Mouse (Mus musculus) MEL (cell line): ENCODE results near the gene Nos1ap. TPM values are rescaled to one million over a fixed set of nuclear protein-coding genes. Genes with fewer than 3 reads are reported as not detected.
A peak's percentile ranks its signal among the peaks of the same experiment; 100 is the strongest.

Experiments
- DNase-seq: peaks from one replicate; pipeline ENCODE4 v3.0.0; 2011; ENCODE audit warnings: low read depth, low spot score
- H3K27ac ChIP-seq: 2 replicates; pipeline ENCODE4 v1.5.1; 2012; ENCODE audit warnings: low read depth, mild to moderate bottlenecking, control low read depth, low read length, moderate library complexity; ENCODE audit not compliant: control insufficient read depth
- H3K27me3 ChIP-seq, 2 experiments: fragments of 150-350 bp in 1 of 2; sonication (generic) in 1 of 2; 2 replicates each; pipeline ENCODE4 v1.6.1; 2012; ENCODE audit warnings: low read length in 2 of 2, mild to moderate bottlenecking in 2 of 2, improper control_type of control experiment in 1 of 2, moderate library complexity in 1 of 2; ENCODE audit not compliant: insufficient read depth in 2 of 2, control insufficient read depth in 1 of 2
- H3K36me3 ChIP-seq, 2 experiments: 2 replicates each; pipeline ENCODE4 v1.6.1; 2012 to 2014; ENCODE audit warnings: low read length in 2 of 2, improper control_type of control experiment in 1 of 2, inconsistent platforms in 1 of 2, mild to moderate bottlenecking in 1 of 2; ENCODE audit not compliant: insufficient read depth in 2 of 2, control insufficient read depth in 1 of 2
- H3K4me1 ChIP-seq, 2 experiments: fragments of 150-350 bp in 1 of 2; sonication (generic) in 1 of 2; 2 replicates each; pipeline ENCODE4 v1.6.1; 2012; ENCODE audit warnings: low read length in 2 of 2, improper control_type of control experiment in 1 of 2, mild to moderate bottlenecking in 1 of 2; ENCODE audit not compliant: insufficient read depth in 2 of 2, control insufficient read depth in 1 of 2
- H3K4me3 ChIP-seq, 2 experiments: fragments of 150-350 bp in 1 of 2; sonication (generic) in 1 of 2; 2 replicates each; pipeline ENCODE4 v1.5.1; 2012; ENCODE audit warnings: low read depth in 2 of 2, low read length in 2 of 2, mild to moderate bottlenecking in 2 of 2, moderate library complexity in 2 of 2, control low read depth in 1 of 2, improper control_type of control experiment in 1 of 2; ENCODE audit not compliant: control insufficient read depth in 1 of 2, insufficient read depth in 1 of 2
- H3K79me2 ChIP-seq: 2 replicates; pipeline ENCODE4 v1.6.1; 2012; ENCODE audit warnings: mild to moderate bottlenecking, low read length, moderate library complexity; ENCODE audit not compliant: control insufficient read depth, poor library complexity, insufficient read depth
- H3K9ac ChIP-seq: 2 replicates; pipeline ENCODE4 v1.6.1; 2012; ENCODE audit warnings: low read depth, mild to moderate bottlenecking, control low read depth, low read length, moderate library complexity; ENCODE audit not compliant: control insufficient read depth, poor library complexity, severe bottlenecking
- H3K9me3 ChIP-seq: fragments of 150-350 bp; sonication (generic); replicated peaks from 2 replicates; pipeline ENCODE4 v1.6.1; 2012; ENCODE audit warnings: mild to moderate bottlenecking, low read length, improper control_type of control experiment, moderate library complexity; ENCODE audit not compliant: insufficient read depth
- BHLHE40 ChIP-seq: IDR thresholded peaks from 2 replicates; pipeline ENCODE4 v1.6.1; 2012; ENCODE audit warnings: low read depth, mild to moderate bottlenecking, inconsistent platforms, low read length, improper control_type of control experiment, borderline replicate concordance
- CHD1 ChIP-seq: IDR thresholded peaks from 2 replicates; pipeline ENCODE4 v1.6.1; 2012; ENCODE audit warnings: low read depth, mild to moderate bottlenecking, inconsistent platforms, low read length, improper control_type of control experiment
- CHD2 ChIP-seq: IDR thresholded peaks from 2 replicates; pipeline ENCODE4 v1.6.1; 2011; ENCODE audit warnings: low read length, improper control_type of control experiment
- CTCF ChIP-seq, 3 experiments: IDR thresholded peaks in 2 of 3; conservative IDR thresholded peaks in 1 of 3; 2 replicates each; pipeline ENCODE4 v1.5.1; 2011 to 2012; ENCODE audit warnings: low read length in 3 of 3, low read depth in 2 of 3, mild to moderate bottlenecking in 2 of 3, improper control_type of control experiment in 1 of 3, inconsistent platforms in 1 of 3, mixed read lengths in 1 of 3, moderate library complexity in 1 of 3; ENCODE audit not compliant: control insufficient read depth in 1 of 3, insufficient read depth in 1 of 3, poor library complexity in 1 of 3, severe bottlenecking in 1 of 3
- E2F4 ChIP-seq: IDR thresholded peaks from 2 replicates; pipeline ENCODE4 v1.6.1; 2011; ENCODE audit warnings: low read depth, low read length, improper control_type of control experiment, borderline replicate concordance
- ELF1 ChIP-seq: IDR thresholded peaks from 2 replicates; pipeline ENCODE4 v1.6.1; 2014; ENCODE audit warnings: low read depth, mild to moderate bottlenecking, inconsistent platforms, low read length, improper control_type of control experiment, moderate library complexity
- EP300 ChIP-seq, 2 experiments: IDR thresholded peaks; 2 replicates each; pipeline ENCODE4 v1.6.1; 2011; ENCODE audit warnings: improper control_type of control experiment in 2 of 2, low read length in 2 of 2, low read depth in 1 of 2, mild to moderate bottlenecking in 1 of 2
- ETS1 ChIP-seq: IDR thresholded peaks from 2 replicates; pipeline ENCODE4 v1.6.1; 2012; ENCODE audit warnings: low read depth, mild to moderate bottlenecking, inconsistent platforms, low read length, improper control_type of control experiment, moderate library complexity
- GABPA ChIP-seq: IDR thresholded peaks from 2 replicates; pipeline ENCODE4 v1.6.1; 2012; ENCODE audit warnings: low read depth, mild to moderate bottlenecking, inconsistent platforms, low read length, improper control_type of control experiment, moderate library complexity
- GATA1 ChIP-seq: IDR thresholded peaks from 2 replicates; pipeline ENCODE4 v1.6.1; 2011; ENCODE audit warnings: low read depth, low read length, improper control_type of control experiment
- JUND ChIP-seq: IDR thresholded peaks from 2 replicates; pipeline ENCODE4 v1.6.1; 2011; ENCODE audit warnings: low read depth, mild to moderate bottlenecking, improper control_type of control experiment, low read length
- KAT2A ChIP-seq: conservative IDR thresholded peaks from 2 replicates; pipeline ENCODE4 v1.6.1; 2012; ENCODE audit warnings: low read depth, low read length, improper control_type of control experiment, inconsistent platforms
- MAFK ChIP-seq: IDR thresholded peaks from 2 replicates; pipeline ENCODE4 v1.6.1; 2011; ENCODE audit warnings: low read depth, mild to moderate bottlenecking, low read length, improper control_type of control experiment, borderline replicate concordance
- MAX ChIP-seq: IDR thresholded peaks from 2 replicates; pipeline ENCODE4 v1.6.1; 2011; ENCODE audit warnings: low read length, improper control_type of control experiment
- MAZ ChIP-seq: IDR thresholded peaks from 2 replicates; pipeline ENCODE4 v1.6.1; 2012; ENCODE audit warnings: low read depth, mild to moderate bottlenecking, inconsistent platforms, low read length, improper control_type of control experiment
- MEF2A ChIP-seq: IDR thresholded peaks from 2 replicates; pipeline ENCODE4 v1.6.1; 2014; ENCODE audit warnings: low read depth, mild to moderate bottlenecking, inconsistent platforms, low read length, improper control_type of control experiment; ENCODE audit not compliant: poor library complexity, insufficient replicate concordance, severe bottlenecking; ENCODE audit errors: extremely low read depth
- MXI1 ChIP-seq: IDR thresholded peaks from 2 replicates; pipeline ENCODE4 v1.6.1; 2011; ENCODE audit warnings: mild to moderate bottlenecking, low read depth, low read length, improper control_type of control experiment
- MYB ChIP-seq: IDR thresholded peaks from 2 replicates; pipeline ENCODE4 v1.6.1; 2011; ENCODE audit warnings: mild to moderate bottlenecking, low read depth, low read length, improper control_type of control experiment
- NELFE ChIP-seq: IDR thresholded peaks from 2 replicates; pipeline ENCODE4 v1.6.1; 2011; ENCODE audit warnings: low read depth, low read length, improper control_type of control experiment
- NRF1 ChIP-seq: IDR thresholded peaks from 2 replicates; pipeline ENCODE4 v1.6.1; 2014; ENCODE audit warnings: low read depth, mild to moderate bottlenecking, inconsistent platforms, low read length, improper control_type of control experiment, moderate library complexity; ENCODE audit not compliant: poor library complexity, insufficient read depth, severe bottlenecking
- POLR2A ChIP-seq, 2 experiments: IDR thresholded peaks; 2 replicates each; pipeline ENCODE4 v1.6.1; 2011 to 2012; ENCODE audit warnings: low read length in 2 of 2, mild to moderate bottlenecking in 2 of 2, control low read depth in 1 of 2, improper control_type of control experiment in 1 of 2, low read depth in 1 of 2, moderate library complexity in 1 of 2; ENCODE audit not compliant: control insufficient read depth in 1 of 2, insufficient read depth in 1 of 2, poor library complexity in 1 of 2
- POLR2AphosphoS2 ChIP-seq: IDR thresholded peaks from 2 replicates; pipeline ENCODE4 v1.6.1; 2011; ENCODE audit warnings: low read length, improper control_type of control experiment
- POLR2AphosphoS5 ChIP-seq: IDR thresholded peaks from 2 replicates; pipeline ENCODE4 v1.6.1; 2012; ENCODE audit warnings: low read depth, borderline replicate concordance, mild to moderate bottlenecking, inconsistent platforms, low read length, moderate library complexity, mixed read lengths
- RAD21 ChIP-seq: IDR thresholded peaks from 2 replicates; pipeline ENCODE4 v1.6.1; 2011; ENCODE audit warnings: mild to moderate bottlenecking, low read depth, low read length, improper control_type of control experiment
- RCOR1 ChIP-seq: IDR thresholded peaks from 2 replicates; pipeline ENCODE4 v1.6.1; 2012; ENCODE audit warnings: low read depth, mild to moderate bottlenecking, inconsistent platforms, low read length, improper control_type of control experiment
- SIN3A ChIP-seq: IDR thresholded peaks from 2 replicates; pipeline ENCODE4 v1.6.1; 2012; ENCODE audit warnings: low read length, improper control_type of control experiment, inconsistent platforms
- SMC3 ChIP-seq: IDR thresholded peaks from 2 replicates; pipeline ENCODE4 v1.6.1; 2011; ENCODE audit warnings: low read depth, low read length, improper control_type of control experiment
- TAL1 ChIP-seq: IDR thresholded peaks from 2 replicates; pipeline ENCODE4 v1.6.1; 2012; ENCODE audit warnings: mild to moderate bottlenecking, inconsistent platforms, low read length, moderate library complexity, mixed read lengths
- TBP ChIP-seq: IDR thresholded peaks from 2 replicates; pipeline ENCODE4 v1.8.0; 2011; ENCODE audit warnings: low read depth, low read length, improper control_type of control experiment
- TCF12 ChIP-seq: IDR thresholded peaks from 2 replicates; pipeline ENCODE4 v1.6.1; 2014; ENCODE audit warnings: low read depth, mild to moderate bottlenecking, inconsistent platforms, low read length, improper control_type of control experiment, moderate library complexity
- UBTF ChIP-seq: IDR thresholded peaks from 2 replicates; pipeline ENCODE4 v1.6.1; 2012; ENCODE audit warnings: low read depth, mild to moderate bottlenecking, inconsistent platforms, low read length, improper control_type of control experiment, moderate library complexity, borderline replicate concordance; ENCODE audit not compliant: insufficient read depth
- USF1 ChIP-seq: IDR thresholded peaks from 2 replicates; pipeline ENCODE4 v1.6.1; 2014; ENCODE audit warnings: low read depth, mild to moderate bottlenecking, inconsistent platforms, low read length, improper control_type of control experiment, moderate library complexity
- USF2 ChIP-seq, 2 experiments: IDR thresholded peaks; 2 replicates each; pipeline ENCODE4 v1.6.1; 2011 to 2012; ENCODE audit warnings: improper control_type of control experiment in 2 of 2, low read length in 2 of 2, borderline replicate concordance in 1 of 2, inconsistent platforms in 1 of 2, low read depth in 1 of 2, mild to moderate bottlenecking in 1 of 2; ENCODE audit not compliant: insufficient read depth in 1 of 2
- ZC3H11A ChIP-seq: IDR thresholded peaks from 2 replicates; pipeline ENCODE4 v1.6.1; 2012; ENCODE audit warnings: low read depth, mild to moderate bottlenecking, inconsistent platforms, low read length, improper control_type of control experiment
- ZKSCAN1 ChIP-seq: IDR thresholded peaks from 2 replicates; pipeline ENCODE4 v1.6.1; 2012; ENCODE audit warnings: low read depth, mild to moderate bottlenecking, inconsistent platforms, low read length, improper control_type of control experiment, moderate library complexity
- ZMIZ1 ChIP-seq: IDR thresholded peaks from 2 replicates; pipeline ENCODE4 v1.6.1; 2012; ENCODE audit warnings: low read depth, mild to moderate bottlenecking, inconsistent platforms, low read length, improper control_type of control experiment, moderate library complexity
- ZNF384 ChIP-seq: IDR thresholded peaks from 2 replicates; pipeline ENCODE4 v1.6.1; 2012; ENCODE audit warnings: low read depth, mild to moderate bottlenecking, inconsistent platforms, low read length, improper control_type of control experiment
- polyA plus RNA-seq, 2 experiments: library from polyadenylated mRNA; stranded (reverse) in 1 of 2; unstranded in 1 of 2; fragments of >175 nt in 1 of 2; fragments of >200 nt in 1 of 2; gene quantifications; 2 replicates each; pipeline versions ENCODE4 v1.2.1 to v1.2.4; 2012; ENCODE audit warnings: low replicate concordance in 2 of 2, low read depth in 1 of 2; ENCODE audit not compliant: insufficient read length in 2 of 2, insufficient read depth in 1 of 2, missing spikeins in 1 of 2
- total RNA-seq: library from RNA; depleted of rRNA; stranded (reverse); fragments of 300-350 nt; gene quantifications from 2 replicates; pipeline ENCODE4 v1.2.3, GENCODE M21; 2012

The Nos1ap gene
- total and polyA plus RNA-seq, 3 experiments, result 0.62 to 2.4 TPM; not detected in 1

DNA sequence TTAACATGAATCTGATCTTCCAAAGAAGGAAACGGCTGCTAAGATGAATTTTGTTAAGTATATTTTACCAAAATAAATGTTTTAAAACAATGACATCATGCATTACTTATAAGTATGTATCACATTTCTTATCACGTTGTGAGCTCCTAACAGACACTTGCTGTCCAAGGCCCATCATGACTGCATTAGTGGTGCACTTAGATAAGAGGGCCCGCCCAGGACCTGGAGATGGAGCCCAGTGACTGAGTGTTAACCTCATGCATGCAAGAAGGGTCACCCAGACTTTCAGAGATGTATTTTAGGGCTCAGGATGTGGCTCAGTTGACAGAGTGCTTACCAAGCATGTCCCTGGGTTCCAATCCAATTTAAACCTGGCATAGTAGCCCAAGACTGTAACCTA is 20.6 kb upstream of the Nos1ap start:
- no peaks in the 10 kb centered on the region for H3K27me3 ChIP-seq
- DNase-seq, result peak; percentile 84
- no peaks in the 10 kb centered on the region for H3K79me2 ChIP-seq
- H3K36me3 ChIP-seq, result peaks cover 0 to 31% of the 10 kb centered on the region in 2 experiments; a peak in 2 of 4 replicates
- peak overlapping the region in 1 of 2 experiments; percentile 28; a peak in 1 of 4 replicates for H3K4me3 ChIP-seq
- H3K4me1 ChIP-seq, result peaks cover 15 to 25% of the 10 kb centered on the region in 2 experiments
- no peaks in the 10 kb centered on the region for H3K9me3 ChIP-seq
- H3K27ac ChIP-seq, result peak overlapping the region; percentile 70
- no peak overlapping the region; the same call in 1 of the 2 replicates for H3K9ac ChIP-seq
- TF ChIP-seq MAFK, result 0 out of 2 replicates have a peak, but pooled peaks have one; percentile 55
- TF ChIP-seq MAZ, result no peak
- no peak for TF ChIP-seq ZKSCAN1
- no peak for TF ChIP-seq USF2 (IDR thresholded peaks at IDR 0.05; ENCODE audit: borderline replicate concordance in 1 of 2, insufficient read depth in 1 of 2, low read depth in 1 of 2, low read length in 2 of 2)
- TF ChIP-seq MAX, result peak; percentile 34; the same call in 1 of the 2 replicates
- TF ChIP-seq ZMIZ1, result no peak
- no peak for TF ChIP-seq RAD21
- no peak for TF ChIP-seq POLR2A (IDR thresholded peaks at IDR 0.05; ENCODE audit: control insufficient read depth in 1 of 2, insufficient read depth in 1 of 2, low read depth in 1 of 2, low read length in 2 of 2, poor library complexity in 1 of 2)
- TF ChIP-seq ETS1, result peak; percentile 97
- no peak for TF ChIP-seq POLR2AphosphoS2
- no peak for TF ChIP-seq NELFE
- TF ChIP-seq RCOR1, result peak; percentile 74
- TF ChIP-seq MEF2A, result no peak
- peak; percentile 48; the same call in 1 of the 2 replicates for TF ChIP-seq JUND
- TF ChIP-seq ZC3H11A, result no peak
- TF ChIP-seq SMC3, result peak; percentile 28
- TF ChIP-seq E2F4, result no peak
- TF ChIP-seq ELF1, result peak; percentile 10; the same call in 1 of the 2 replicates
- peak; percentile 76 for TF ChIP-seq MYB
- TF ChIP-seq MXI1, result peak; percentile 60; the same call in 1 of the 2 replicates
- TF ChIP-seq KAT2A, result no peak
- TF ChIP-seq CHD1, result no peak
- no peak for TF ChIP-seq NRF1
- peak; percentile 92 for TF ChIP-seq GATA1
- no peak for TF ChIP-seq ZNF384
- no peak for TF ChIP-seq TBP
- peak; percentile 63; the same call in 1 of the 2 replicates for TF ChIP-seq BHLHE40
- TF ChIP-seq UBTF, result no peak
- TF ChIP-seq USF1, result no peak
- TF ChIP-seq POLR2AphosphoS5, result no peak
- TF ChIP-seq SIN3A, result peak; percentile 72
- TF ChIP-seq EP300 (IDR thresholded peaks at IDR 0.05; ENCODE audit: low read depth in 1 of 2, low read length in 2 of 2), result peak; percentile 93
- TF ChIP-seq CHD2, result peak; percentile 12; the same call in 1 of the 2 replicates
- TF ChIP-seq CTCF (IDR thresholded peaks at IDR 0.05 in 2 of 3, conservative IDR thresholded peaks at IDR 0.05 in 1 of 3; ENCODE audit: control insufficient read depth in 1 of 3, insufficient read depth in 1 of 3, low read depth in 2 of 3, low read length in 3 of 3, poor library complexity in 1 of 3, severe bottlenecking in 1 of 3), result no peak
- TF ChIP-seq TCF12, result peak; percentile 95
- no peak for TF ChIP-seq GABPA
- peak; percentile 94 for TF ChIP-seq TAL1
